Mouse (Mus musculus): ENCODE results near the gene Catsperd.

Catsperd gene

GRCm38 (mm10) chr17:56666384-56666783 lies 38.4 kb downstream of the Catsperd start:
- DNase-seq (ENCODE audit: low read depth): no peak

- DNase-seq (ENCODE audit: low read depth): peak; percentile 14
Observed at GRCm38 (mm10) chr17:56667591-56667990, 39.6 kb downstream of the Catsperd start.

- DNase-seq (ENCODE audit: low read depth): peak; percentile 92
Observed at GRCm38 (mm10) chr17:56668384-56669144, 40.6 kb downstream of the Catsperd start.

GRCm38 (mm10) chr17:56669766-56670165 lies 41.8 kb downstream of the Catsperd start:
- DNase-seq (ENCODE audit: low read depth): no peak

GRCm38 (mm10) chr17:56672941-56673646 lies 45.2 kb downstream of the Catsperd start, which contains the start of gene Ranbp3:
Gene Ranbp3 (plus strand): TSS chr17:56673294.
- DNase-seq (ENCODE audit: low read depth): peak; percentile 100

GRCm38 (mm10) chr17:56673647-56674416 lies 45.9 kb downstream of the Catsperd start:
- DNase-seq (ENCODE audit: low read depth): no peak

GRCm38 (mm10) chr17:56681791-56682190 lies 53.8 kb downstream of the Catsperd start:
- DNase-seq (ENCODE audit: low read depth): no peak

- DNase-seq (ENCODE audit: low read depth): no peak
Observed at GRCm38 (mm10) chr17:56682880-56683279, 54.9 kb downstream of the Catsperd start.

GRCm38 (mm10) chr17:56683546-56684140 lies 55.7 kb downstream of the Catsperd start:
- DNase-seq (ENCODE audit: low read depth): no peak

- DNase-seq (ENCODE audit: low read depth): no peak
Observed at GRCm38 (mm10) chr17:56684649-56685048, 56.7 kb downstream of the Catsperd start.

- no peak for DNase-seq (ENCODE audit: low read depth)
Observed at GRCm38 (mm10) chr17:56686801-56687200, 58.9 kb downstream of the Catsperd start.

- no peak for DNase-seq (ENCODE audit: low read depth)
Observed at GRCm38 (mm10) chr17:56688045-56688444, 60.1 kb downstream of the Catsperd start.

- no peak for DNase-seq (ENCODE audit: low read depth)
Observed at GRCm38 (mm10) chr17:56688689-56689088, 60.7 kb downstream of the Catsperd start.

- no peak for DNase-seq (ENCODE audit: low read depth)
Observed at GRCm38 (mm10) chr17:56693395-56693794, 65.5 kb downstream of the Catsperd start.

GRCm38 (mm10) chr17:56693851-56694310 lies 65.9 kb downstream of the Catsperd start:
- no peak for DNase-seq (ENCODE audit: low read depth)

GRCm38 (mm10) chr17:56700451-56700850 lies 72.5 kb downstream of the Catsperd start:
- DNase-seq (ENCODE audit: low read depth): no peak

GRCm38 (mm10) chr17:56703038-56703437 lies 75.1 kb downstream of the Catsperd start:
- no peak for DNase-seq (ENCODE audit: low read depth)

GRCm38 (mm10) chr17:56706515-56706914 lies 78.6 kb downstream of the Catsperd start:
- DNase-seq (ENCODE audit: low read depth): no peak

- no peak for DNase-seq (ENCODE audit: low read depth)
Observed at GRCm38 (mm10) chr17:56708692-56709091, 80.7 kb downstream of the Catsperd start.

GRCm38 (mm10) chr17:56709708-56710107 lies 81.8 kb downstream of the Catsperd start:
- DNase-seq (ENCODE audit: low read depth): no peak
